Mouse (Mus musculus): ENCODE results near the gene Tbx5.

DNA sequence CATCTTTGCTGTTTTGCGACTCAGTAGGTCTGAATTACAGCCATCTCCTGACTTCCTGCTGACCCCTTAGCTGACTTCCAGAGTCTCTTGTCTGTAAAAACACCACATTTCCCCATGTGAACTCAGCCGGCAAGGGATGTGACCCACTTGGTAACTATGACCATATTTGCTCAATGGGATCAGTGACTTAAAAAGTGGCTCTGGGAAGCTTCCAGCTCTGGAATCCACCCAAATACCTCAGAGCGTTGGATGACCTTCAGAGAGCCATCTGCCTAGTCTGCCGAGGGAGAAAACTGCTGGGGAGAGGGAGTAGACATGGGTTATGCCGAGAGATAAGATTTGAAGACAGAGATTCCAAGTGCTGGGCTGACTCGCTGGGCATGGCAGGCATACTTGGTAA is 44.7 kb downstream of the Tbx5 start:
- TF ChIP-seq CTCF (IDR thresholded peaks at IDR 0.05; ENCODE audit: control insufficient read depth, insufficient read depth, insufficient read length), result no peak
- TF ChIP-seq CEBPB (IDR thresholded peaks at IDR 0.05; ENCODE audit: low read depth), result no peak
- no peak for TF ChIP-seq USF1 (IDR thresholded peaks at IDR 0.05; ENCODE audit: low read depth)

Measured in C2C12 (cell line).